Mouse (Mus musculus): Measurements from ENCODE around the gene Usp7. TPM values are rescaled to one million over a fixed set of nuclear protein-coding genes. Genes with fewer than 3 reads are reported as not detected.
"Not testable (repeated sequence)": the region's sequence is repeated elsewhere in the genome, so short reads cannot be mapped to it uniquely, and the experiment has no call there.

The Usp7 gene
- polyA plus RNA-seq, 1 experiment from 2014 or later: 23.9 TPM

DNA sequence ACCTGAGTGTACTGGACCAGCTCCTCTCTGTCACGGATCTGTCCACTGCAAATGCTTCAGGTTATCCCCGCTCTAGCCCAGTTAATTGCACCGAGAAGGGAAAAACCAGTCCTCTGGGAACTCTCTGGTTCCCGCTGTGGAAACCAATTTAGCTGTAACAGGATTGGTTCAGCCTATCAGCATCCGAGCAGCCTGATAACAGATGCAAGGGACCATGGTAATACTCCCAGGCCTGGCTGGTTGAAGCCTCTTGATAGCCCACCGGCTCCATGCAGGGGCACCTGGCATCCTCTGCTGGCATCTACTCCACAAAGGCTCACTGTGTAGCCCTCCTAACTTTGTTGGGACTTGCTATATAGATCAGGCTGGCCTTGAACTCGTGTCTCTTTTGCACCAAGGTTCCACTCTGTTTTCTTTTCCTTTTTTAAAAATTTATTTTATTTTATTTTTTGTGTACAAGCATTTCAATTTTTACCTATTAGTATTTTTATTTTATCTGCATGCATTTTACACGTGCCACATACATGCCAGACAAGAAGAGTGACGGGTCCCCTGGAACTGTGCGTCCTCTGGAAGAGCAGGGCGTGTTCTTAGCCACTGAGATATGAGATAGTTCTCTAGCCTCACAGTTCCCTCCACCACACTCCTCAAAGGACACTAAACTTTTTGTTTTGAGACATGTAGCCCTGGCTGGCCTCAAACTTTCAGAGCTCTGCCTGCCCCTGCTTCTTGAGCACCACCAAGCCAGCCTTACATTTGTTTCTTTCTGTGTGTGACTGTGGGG, 27.8 kb downstream of the Usp7 start:
- Histone ChIP-seq H3K4me2 (ENCODE audit: low read length) (no peak overlapping the region), H3K9ac (ENCODE audit: low read depth, low read length) (no peak overlapping the region), H3K36me3 (ENCODE audit: control insufficient read depth, insufficient read depth, low read length) (no peaks in the 10 kb centered on the region), H3K4me1 (ENCODE audit: control insufficient read depth, insufficient read depth, low read depth, low read length) (no peaks in the 10 kb centered on the region), H3K9me3 (ENCODE audit: control insufficient read depth, low read length) (no peaks in the 10 kb centered on the region), H3K4me3 (ENCODE audit: low read length) (no peak overlapping the region), H3K27me3 (replicated peaks; ENCODE audit: control insufficient read depth, insufficient read depth, low read length) (no peaks in the 10 kb centered on the region), H3K27ac (ENCODE audit: low read depth, low read length) (no peak overlapping the region)
- ATAC-seq: no peak
- WGBS: 71% methylated on average over 11 of the region's 11 CpGs

DNA sequence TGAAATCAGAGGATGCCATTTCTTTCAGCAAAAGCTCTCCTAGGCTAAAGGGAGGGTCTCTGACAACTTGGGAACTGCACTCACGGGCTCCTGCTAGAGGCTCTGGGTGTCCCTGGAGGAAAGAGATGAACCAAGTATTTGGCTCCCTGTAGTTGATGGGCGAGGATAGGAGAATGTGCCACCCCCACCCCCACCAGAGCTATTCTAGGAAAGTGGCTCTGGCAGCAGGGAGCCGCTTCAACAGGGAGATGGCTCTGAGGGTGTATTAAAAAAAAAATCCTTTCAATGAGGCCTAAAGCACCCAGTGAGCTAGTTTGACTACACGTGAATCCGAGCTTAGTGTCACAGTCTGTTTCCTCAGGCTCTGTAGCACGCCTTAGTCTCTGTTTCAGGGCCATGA, 29.1 kb downstream of the Usp7 start:
- Histone ChIP-seq H3K4me1 (ENCODE audit: control insufficient read depth, insufficient read depth, low read depth, low read length) (no peaks in the 10 kb centered on the region), H3K4me3 (ENCODE audit: low read length) (no peak overlapping the region), H3K9me3 (ENCODE audit: control insufficient read depth, low read length) (no peaks in the 10 kb centered on the region), H3K27me3 (replicated peaks; ENCODE audit: control insufficient read depth, insufficient read depth, low read length) (no peaks in the 10 kb centered on the region), H3K4me2 (ENCODE audit: low read length) (no peak overlapping the region), H3K9ac (ENCODE audit: low read depth, low read length) (no peak overlapping the region), H3K36me3 (ENCODE audit: control insufficient read depth, insufficient read depth, low read length) (no peaks in the 10 kb centered on the region), H3K27ac (ENCODE audit: low read depth, low read length) (no peak overlapping the region)
- 62% methylated on average over 6 of the region's 6 CpGs for WGBS
- no peak for ATAC-seq

DNA sequence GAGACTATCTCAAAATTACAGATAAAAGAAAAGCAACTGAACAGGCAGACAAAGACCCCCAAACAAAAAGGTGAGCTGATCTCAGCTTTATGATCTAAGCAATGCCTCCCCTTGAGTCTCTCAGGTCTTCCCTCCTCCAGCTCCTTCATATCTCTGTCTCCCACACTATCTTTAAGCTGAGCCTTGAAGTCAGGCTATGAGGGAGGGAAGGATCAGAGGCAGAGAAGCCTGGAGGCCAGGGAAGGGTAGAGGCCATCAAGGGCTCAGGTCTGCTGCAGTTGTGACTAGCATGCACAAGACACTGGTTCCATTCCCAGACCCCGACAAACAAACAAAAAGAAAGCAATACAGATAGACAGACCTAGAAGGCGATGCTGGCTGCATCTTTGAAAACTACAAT, 30.2 kb downstream of the Usp7 start:
- Histone ChIP-seq H3K4me1 (ENCODE audit: control insufficient read depth, insufficient read depth, low read depth, low read length) (no peaks in the 10 kb centered on the region), H3K9me3 (ENCODE audit: control insufficient read depth, low read length) (no peaks in the 10 kb centered on the region), H3K36me3 (ENCODE audit: control insufficient read depth, insufficient read depth, low read length) (no peaks in the 10 kb centered on the region), H3K27ac (ENCODE audit: low read depth, low read length) (no peak overlapping the region), H3K9ac (ENCODE audit: low read depth, low read length) (no peak overlapping the region), H3K27me3 (replicated peaks; ENCODE audit: control insufficient read depth, insufficient read depth, low read length) (no peaks in the 10 kb centered on the region), H3K4me2 (ENCODE audit: low read length) (no peak overlapping the region), H3K4me3 (ENCODE audit: low read length) (no peak overlapping the region)
- no peak for ATAC-seq
- 84% methylated on average over 2 of the region's 2 CpGs for WGBS

DNA sequence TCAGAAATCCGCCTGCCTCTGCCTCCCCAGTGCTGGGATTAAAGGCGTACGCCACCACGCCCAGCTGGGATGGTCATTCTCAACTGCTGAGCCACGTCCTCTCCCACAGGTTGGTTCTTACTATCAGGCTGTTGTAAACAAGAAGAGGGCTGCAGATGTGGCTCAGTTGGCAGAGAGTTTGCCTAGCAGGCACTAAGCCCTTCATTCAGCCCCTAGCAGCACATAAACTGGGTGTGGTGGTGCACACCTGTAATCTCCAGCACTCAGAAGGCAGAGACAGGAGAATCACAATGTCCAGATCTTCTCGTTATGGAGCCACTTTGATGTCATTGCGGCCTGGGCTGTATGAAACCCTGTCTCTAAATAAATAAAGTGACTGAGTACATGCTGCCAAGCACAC, 31.1 kb downstream of the Usp7 start:
- Histone ChIP-seq H3K4me2 (ENCODE audit: low read length) (no peak overlapping the region), H3K4me1 (ENCODE audit: control insufficient read depth, insufficient read depth, low read depth, low read length) (no peaks in the 10 kb centered on the region), H3K36me3 (ENCODE audit: control insufficient read depth, insufficient read depth, low read length) (no peaks in the 10 kb centered on the region), H3K9ac (ENCODE audit: low read depth, low read length) (no peak overlapping the region), H3K9me3 (ENCODE audit: control insufficient read depth, low read length) (no peaks in the 10 kb centered on the region), H3K27me3 (replicated peaks; ENCODE audit: control insufficient read depth, insufficient read depth, low read length) (no peaks in the 10 kb centered on the region), H3K4me3 (ENCODE audit: low read length) (no peak overlapping the region), H3K27ac (ENCODE audit: low read depth, low read length) (no peak overlapping the region)
- no peak for ATAC-seq
- WGBS: 91% methylated on average over 7 of the region's 7 CpGs

DNA sequence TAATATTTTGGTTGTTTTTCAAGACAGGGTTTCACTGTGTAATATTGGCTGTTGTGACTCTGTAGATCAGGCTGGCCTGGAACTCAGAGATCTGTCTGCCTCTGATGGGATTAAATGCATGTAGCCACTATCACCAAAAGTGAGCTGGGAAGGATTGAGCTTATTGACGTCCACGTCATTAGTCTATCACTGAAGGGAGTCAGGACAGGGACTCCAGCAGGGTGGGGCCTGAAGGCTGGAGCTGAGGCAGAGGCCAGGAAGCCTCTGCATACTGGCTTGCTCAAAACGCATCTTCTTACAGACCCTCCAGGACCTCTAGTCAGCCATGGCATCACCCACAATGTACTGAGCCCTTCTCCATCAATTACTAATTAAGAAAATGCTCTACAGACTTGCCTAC, 33.1 kb downstream of the Usp7 start:
- Histone ChIP-seq H3K27me3 (replicated peaks; ENCODE audit: control insufficient read depth, insufficient read depth, low read length) (no peaks in the 10 kb centered on the region), H3K4me2 (ENCODE audit: low read length) (no peak overlapping the region), H3K36me3 (ENCODE audit: control insufficient read depth, insufficient read depth, low read length) (no peaks in the 10 kb centered on the region), H3K9ac (ENCODE audit: low read depth, low read length) (no peak overlapping the region), H3K4me3 (ENCODE audit: low read length) (no peak overlapping the region), H3K9me3 (ENCODE audit: control insufficient read depth, low read length) (no peaks in the 10 kb centered on the region), H3K4me1 (ENCODE audit: control insufficient read depth, insufficient read depth, low read depth, low read length) (no peaks in the 10 kb centered on the region), H3K27ac (ENCODE audit: low read depth, low read length) (no peak overlapping the region)
- no peak for ATAC-seq
- 67% methylated on average over 3 of the region's 3 CpGs for WGBS

DNA sequence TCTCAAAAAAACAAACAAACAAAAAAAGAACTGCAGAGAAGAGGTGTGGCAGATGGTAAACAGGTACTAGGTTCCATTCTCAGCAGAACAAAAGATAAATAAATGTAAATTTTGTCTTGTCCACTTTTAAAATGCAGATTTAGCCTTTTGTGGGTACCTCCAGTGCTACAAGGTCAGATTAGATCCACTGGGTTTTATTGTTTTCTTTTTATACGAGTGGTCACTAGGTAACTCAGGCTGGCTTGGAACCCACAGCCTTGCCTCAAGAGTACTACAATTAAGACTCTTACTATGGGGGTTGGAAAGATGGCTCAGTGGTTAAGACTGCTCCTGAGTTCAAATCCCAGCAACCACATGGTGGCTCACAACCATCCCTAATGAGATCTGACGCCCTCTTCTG, 33.9 kb downstream of the Usp7 start:
- Histone ChIP-seq H3K27me3 (replicated peaks; ENCODE audit: control insufficient read depth, insufficient read depth, low read length) (no peaks in the 10 kb centered on the region), H3K4me3 (ENCODE audit: low read length) (no peak overlapping the region)
- no peak for ATAC-seq

DNA sequence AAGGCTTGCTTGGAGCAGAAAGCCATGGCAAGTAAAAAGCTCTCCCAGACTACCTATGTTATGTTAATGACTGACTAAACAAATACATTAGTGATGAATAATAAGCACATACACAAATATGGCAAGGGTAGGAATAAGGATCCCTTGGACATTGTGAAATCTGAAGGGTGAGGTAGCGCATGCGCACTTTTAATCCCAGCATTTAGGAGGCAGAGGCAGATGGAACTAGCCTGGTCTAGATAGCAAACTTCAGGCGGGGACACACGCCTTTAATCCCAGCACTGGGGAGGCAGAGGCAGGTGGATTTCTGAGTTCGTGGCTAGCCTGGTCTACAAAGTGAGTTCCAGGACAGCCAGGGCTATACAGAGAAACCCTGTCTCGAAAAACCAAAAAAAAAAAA, 34.5 kb downstream of the Usp7 start:
- not testable (repeated sequence) for H3K27ac ChIP-seq (ENCODE audit: low read depth, low read length); H3K36me3 ChIP-seq (ENCODE audit: control insufficient read depth, insufficient read depth, low read length); H3K27me3 ChIP-seq (replicated peaks; ENCODE audit: control insufficient read depth, insufficient read depth, low read length); H3K4me1 ChIP-seq (ENCODE audit: control insufficient read depth, insufficient read depth, low read depth, low read length); H3K9me3 ChIP-seq (ENCODE audit: control insufficient read depth, low read length); ATAC-seq; H3K9ac ChIP-seq (ENCODE audit: low read depth, low read length); H3K4me3 ChIP-seq (ENCODE audit: low read length); H3K4me2 ChIP-seq (ENCODE audit: low read length)
- WGBS: 95% methylated on average over 5 of the region's 6 CpGs

More for the DNA sequence above, 33.9 kb downstream of the Usp7 start:
- Histone ChIP-seq H3K4me2 (ENCODE audit: low read length) (no peak overlapping the region), H3K36me3 (ENCODE audit: control insufficient read depth, insufficient read depth, low read length) (no peaks in the 10 kb centered on the region), H3K4me1 (ENCODE audit: control insufficient read depth, insufficient read depth, low read depth, low read length) (no peaks in the 10 kb centered on the region), H3K27ac (ENCODE audit: low read depth, low read length) (no peak overlapping the region), H3K9ac (ENCODE audit: low read depth, low read length) (no peak overlapping the region), H3K9me3 (ENCODE audit: control insufficient read depth, low read length) (no peaks in the 10 kb centered on the region)
- 84% methylated on average over 2 of the region's 2 CpGs for WGBS

DNA sequence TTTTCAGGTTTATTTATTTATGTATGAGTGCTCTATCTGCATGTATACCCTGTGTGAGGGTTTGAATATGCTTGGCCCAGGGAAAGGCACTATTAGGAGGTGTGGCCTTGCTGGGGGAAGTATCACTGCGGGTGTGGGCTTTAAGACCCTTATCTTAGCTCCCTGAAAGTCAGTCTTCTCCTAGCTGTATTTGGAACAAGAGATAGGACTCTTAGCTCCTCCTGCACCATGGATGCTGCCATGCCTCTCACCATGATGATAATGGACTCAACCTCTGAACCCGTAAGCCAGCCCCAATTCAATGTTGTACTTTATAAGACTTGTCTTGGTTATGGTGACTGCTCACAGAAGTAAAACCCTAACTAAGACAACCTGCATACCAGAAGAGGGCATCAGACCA, 39.8 kb downstream of the Usp7 start:
- Histone ChIP-seq H3K36me3 (ENCODE audit: control insufficient read depth, insufficient read depth, low read length) (no peaks in the 10 kb centered on the region), H3K27me3 (replicated peaks; ENCODE audit: control insufficient read depth, insufficient read depth, low read length) (no peaks in the 10 kb centered on the region), H3K4me1 (ENCODE audit: control insufficient read depth, insufficient read depth, low read depth, low read length) (no peaks in the 10 kb centered on the region), H3K27ac (ENCODE audit: low read depth, low read length) (no peak overlapping the region), H3K9ac (ENCODE audit: low read depth, low read length) (no peak overlapping the region), H3K4me2 (ENCODE audit: low read length) (no peak overlapping the region), H3K4me3 (ENCODE audit: low read length) (no peak overlapping the region), H3K9me3 (ENCODE audit: control insufficient read depth, low read length) (no peaks in the 10 kb centered on the region)
- WGBS: 82% methylated on average over 2 of the region's 2 CpGs
- ATAC-seq: no peak

DNA sequence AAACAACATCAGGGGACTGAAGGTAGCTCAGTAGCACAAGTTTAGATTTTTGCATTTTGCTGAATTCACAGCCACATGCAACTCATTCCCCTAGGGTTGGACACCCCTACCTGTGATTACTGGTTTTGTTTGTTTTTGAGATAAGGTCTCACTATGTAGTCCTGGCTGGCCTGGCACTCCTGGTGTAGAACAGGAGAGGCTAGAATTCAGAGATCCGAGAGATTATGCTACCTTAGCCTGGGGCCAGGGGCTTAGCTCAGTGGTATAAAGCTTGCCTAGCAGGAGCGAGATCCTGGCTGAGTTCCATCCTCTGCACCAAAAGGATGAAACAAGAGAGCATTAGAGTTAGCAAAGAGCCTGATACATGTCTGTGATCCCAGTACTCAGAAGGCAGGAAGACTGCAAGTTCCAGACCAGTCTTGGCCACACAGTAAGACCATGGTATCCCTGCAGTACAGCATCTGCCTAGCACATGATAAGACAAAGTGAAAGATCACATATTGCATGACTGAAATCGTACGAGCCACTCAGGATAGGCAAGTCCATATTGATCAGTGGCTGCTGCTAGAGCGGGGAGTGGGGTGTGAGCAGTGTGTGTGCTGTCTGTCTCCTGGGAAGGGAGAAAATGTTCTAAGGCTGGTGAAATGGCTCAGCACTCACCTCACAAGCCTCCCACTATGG, 40.4 kb downstream of the Usp7 start:
- no peaks in the 10 kb centered on the region for H3K4me1 ChIP-seq (ENCODE audit: control insufficient read depth, insufficient read depth, low read depth, low read length)
- no peak overlapping the region for H3K9ac ChIP-seq (ENCODE audit: low read depth, low read length)
- 74% methylated on average over 5 of the region's 5 CpGs for WGBS
- H3K9me3 ChIP-seq (ENCODE audit: control insufficient read depth, low read length): no peaks in the 10 kb centered on the region
- no peak overlapping the region for H3K4me3 ChIP-seq (ENCODE audit: low read length)
- H3K4me2 ChIP-seq (ENCODE audit: low read length): no peak overlapping the region
- ATAC-seq: no peak
- no peaks in the 10 kb centered on the region for H3K27me3 ChIP-seq (replicated peaks; ENCODE audit: control insufficient read depth, insufficient read depth, low read length)
- no peaks in the 10 kb centered on the region for H3K36me3 ChIP-seq (ENCODE audit: control insufficient read depth, insufficient read depth, low read length)
- H3K27ac ChIP-seq (ENCODE audit: low read depth, low read length): no peak overlapping the region
